Mouse (Mus musculus): ENCODE data around the gene Lhx6. TPM values are rescaled to one million over a fixed set of nuclear protein-coding genes. Genes with fewer than 3 reads are reported as not detected.

Lhx6 gene
- polyA plus RNA-seq, 1 experiment = not detected

- peaks cover 2% of the 10 kb centered on the region; the same call in 1 of the 2 replicates for H3K4me1 ChIP-seq (ENCODE audit: control insufficient read depth, insufficient read depth, low read length)
- H3K27ac ChIP-seq (ENCODE audit: insufficient read depth, low read depth, low read length) = no peak overlapping the region
- TF ChIP-seq CTCF (IDR thresholded peaks at IDR 0.05; ENCODE audit: insufficient read depth, low read depth, low read length) (no peak), POLR2A (IDR thresholded peaks at IDR 0.05; ENCODE audit: insufficient read depth, low read depth, low read length) (no peak)
- WGBS = 81% methylated on average over 7 of the region's 7 CpGs
- no peak overlapping the region for H3K4me3 ChIP-seq (ENCODE audit: insufficient read depth, low read depth, low read length)
Observed at GRCm38 (mm10) chr2:36033966-36034365, 71.2 kb downstream of the Lhx6 start.

GRCm38 (mm10) chr2:36032884-36033283, 72.3 kb downstream of the Lhx6 start:
- TF ChIP-seq CTCF (IDR thresholded peaks at IDR 0.05; ENCODE audit: insufficient read depth, low read depth, low read length) (no peak), POLR2A (IDR thresholded peaks at IDR 0.05; ENCODE audit: insufficient read depth, low read depth, low read length) (no peak)
- Histone ChIP-seq H3K27ac (ENCODE audit: insufficient read depth, low read depth, low read length) (no peak overlapping the region), H3K4me1 (ENCODE audit: control insufficient read depth, insufficient read depth, low read length) (no peaks in the 10 kb centered on the region), H3K4me3 (ENCODE audit: insufficient read depth, low read depth, low read length) (no peak overlapping the region)
- 87% methylated on average over 7 of the region's 7 CpGs for WGBS

Other genes with a start within 250 kb of the Lhx6 start
- gene Ttll11, start 125.5 kb downstream of the Lhx6 start, polyA plus RNA-seq (2012; ENCODE audit: insufficient read depth, insufficient read length, low replicate concordance, missing spikeins) = not detected in 2 replicates
- gene Ndufa8, start 56.0 kb downstream of the Lhx6 start, polyA plus RNA-seq (2012; ENCODE audit: insufficient read depth, insufficient read length, low replicate concordance, missing spikeins) = not detected in 2 replicates
- not detected in 2 replicates for gene Morn5, start 56.0 kb downstream of the Lhx6 start, polyA plus RNA-seq (2012; ENCODE audit: insufficient read depth, insufficient read length, low replicate concordance, missing spikeins)
- gene Mrrf, start 31.0 kb upstream of the Lhx6 start, polyA plus RNA-seq (2012; ENCODE audit: insufficient read depth, insufficient read length, low replicate concordance, missing spikeins) = not detected in 2 replicates
- not detected in 2 replicates for gene Rbm18, start 31.4 kb upstream of the Lhx6 start, polyA plus RNA-seq (2012; ENCODE audit: insufficient read depth, insufficient read length, low replicate concordance, missing spikeins)
- gene Ptgs1, start 125.0 kb upstream of the Lhx6 start, polyA plus RNA-seq (2012; ENCODE audit: insufficient read depth, insufficient read length, low replicate concordance, missing spikeins) = not detected in 2 replicates